Mouse (Mus musculus): Measurements from ENCODE around the gene Glyat.

Gene Glyat

DNA sequence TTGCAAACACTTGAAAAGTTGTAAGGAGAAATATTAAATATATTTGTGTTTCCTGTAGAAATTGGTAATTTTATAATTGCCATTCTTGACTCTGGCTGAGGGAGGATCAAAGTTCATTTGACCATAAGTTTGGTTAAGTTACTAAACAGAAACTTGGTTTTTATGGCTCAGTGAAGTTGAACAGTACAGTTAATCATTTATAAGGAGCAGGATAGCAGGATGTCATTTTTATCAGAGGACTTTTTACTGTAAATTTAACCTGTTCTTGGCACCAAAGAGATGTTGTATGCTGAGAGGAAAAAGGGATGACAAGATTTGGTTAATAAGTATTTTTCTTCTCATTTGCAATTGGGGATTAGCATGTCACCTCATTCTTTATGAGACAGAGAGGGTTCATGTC is 51.5 kb downstream of the Glyat start:
- no peak for DNase-seq (ENCODE audit: inconsistent ontology term)

DNA sequence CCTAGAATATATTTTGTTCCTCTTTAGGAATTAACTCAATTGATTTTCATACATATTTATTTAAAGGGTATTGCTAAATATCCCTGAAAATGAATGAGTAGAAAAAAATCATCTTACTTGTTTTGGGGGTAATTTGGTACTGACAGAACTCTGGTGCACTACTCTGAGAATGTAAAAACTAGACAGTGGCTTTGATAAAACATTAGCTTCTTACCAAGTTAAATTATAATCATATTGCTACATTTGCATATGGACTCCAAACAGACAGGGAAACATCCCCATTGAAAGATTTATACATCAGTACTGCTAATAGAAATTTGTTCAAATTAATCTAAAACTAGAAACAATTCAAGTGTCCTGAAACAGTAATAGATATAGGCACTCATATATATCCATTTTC is 52.1 kb downstream of the Glyat start:
- DNase-seq (ENCODE audit: inconsistent ontology term): no peak

DNA sequence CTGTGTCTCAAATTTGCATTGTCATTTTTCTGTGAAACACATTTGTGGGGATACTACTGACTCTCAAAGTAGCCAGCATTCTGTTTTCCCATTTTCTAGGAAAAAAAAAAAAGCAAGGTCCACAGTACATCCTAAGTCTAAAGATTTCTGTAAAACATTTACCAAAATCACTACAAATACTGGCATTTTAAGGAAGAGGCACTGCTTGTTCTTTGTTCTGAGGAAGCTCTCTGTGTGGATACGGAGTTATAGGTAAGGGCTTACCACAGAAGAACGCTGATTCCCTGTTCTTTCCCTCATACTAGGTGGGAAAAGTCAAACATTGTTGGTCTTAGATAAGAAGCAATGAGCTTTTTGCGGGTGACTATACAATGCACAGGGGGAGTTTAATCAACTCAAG is 62.5 kb downstream of the Glyat start, which contains the start of gene Keg1:
Keg1 (plus strand) TSS at position 197 of the 400 bp plus-strand sequence.
- no peak for DNase-seq (ENCODE audit: inconsistent ontology term)

- no peak for DNase-seq (ENCODE audit: inconsistent ontology term)
These were observed 63.1 kb downstream of the Glyat start for GRCm38 (mm10) chr19:12696221-12696620.
